Mouse (Mus musculus): ENCODE measurements around the gene Macrod1.

Macrod1 gene

DNA sequence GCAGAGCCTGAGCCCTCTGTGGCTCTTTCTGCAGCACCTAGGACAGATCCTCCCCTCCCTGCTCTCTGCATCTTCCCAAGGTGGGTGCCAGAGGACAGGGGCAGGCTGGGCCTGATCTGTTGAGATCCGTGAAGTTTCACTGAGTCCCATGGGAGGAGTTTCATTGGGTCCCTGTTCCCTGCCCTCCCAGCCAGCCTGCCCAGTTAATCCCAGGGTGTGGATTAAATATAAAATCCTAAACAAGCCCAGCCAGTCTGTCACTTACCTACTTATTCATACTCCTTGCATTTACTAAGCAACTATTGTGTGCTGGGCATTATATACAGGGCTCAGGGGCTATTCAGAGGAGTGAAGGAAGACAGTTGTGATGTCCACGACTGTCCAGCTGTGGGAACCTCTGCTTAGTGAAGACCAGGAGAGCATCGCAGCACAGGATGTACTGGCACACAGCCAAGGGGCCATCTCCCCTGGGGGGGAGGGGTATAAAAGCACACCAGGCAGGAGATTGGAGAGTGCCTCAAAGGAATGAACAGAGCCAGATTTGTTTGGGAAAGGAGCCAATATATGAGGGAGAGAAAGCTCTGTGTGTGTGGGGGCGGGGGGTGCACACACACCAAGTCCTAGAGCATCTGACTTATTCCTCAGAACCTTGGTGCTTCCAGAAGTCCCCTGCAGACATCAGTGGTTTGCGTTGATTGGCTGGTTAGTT lies 85.8 kb downstream of the Macrod1 start:
- DNase-seq = no peak

DNA sequence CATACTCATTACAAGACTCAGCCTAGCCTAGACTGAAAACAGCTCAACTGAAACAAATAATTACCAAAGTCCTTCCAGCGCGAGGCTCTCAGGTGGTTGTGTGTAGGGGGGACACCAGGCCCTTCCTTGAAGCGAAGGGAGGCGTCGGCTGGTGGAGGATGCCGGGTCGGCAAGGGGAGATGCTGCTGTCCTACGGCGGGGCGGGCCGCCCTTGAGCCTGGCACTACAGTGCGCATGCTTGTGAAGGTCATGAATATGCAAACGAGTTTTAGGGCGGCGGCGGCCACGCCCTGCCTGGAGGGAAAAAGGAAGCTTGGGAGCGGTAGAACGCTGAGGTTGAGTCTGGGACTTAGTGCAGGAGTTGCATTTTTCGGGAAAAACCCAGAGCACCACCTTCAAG lies 87.2 kb downstream of the Macrod1 start:
- DNase-seq = peak; percentile 71 to 77

DNA sequence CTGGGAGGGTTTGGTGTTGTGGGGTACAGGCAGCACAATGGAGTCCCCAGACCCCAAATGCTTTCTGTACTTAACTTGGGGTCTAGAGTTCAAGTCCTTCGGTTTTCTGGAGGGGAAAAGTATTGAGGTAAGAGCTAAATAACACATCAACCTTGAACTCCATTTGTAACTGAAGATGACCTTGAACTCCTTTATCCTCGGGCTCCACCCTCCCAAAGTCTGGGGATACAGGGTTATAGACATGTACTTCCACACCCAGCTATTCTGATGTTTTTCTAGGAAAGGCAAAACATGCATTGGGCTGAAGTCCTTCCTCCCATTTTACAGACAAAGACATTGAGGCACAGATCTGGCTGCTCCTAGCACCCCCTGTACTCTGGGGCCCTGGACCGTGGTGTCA lies 87.8 kb downstream of the Macrod1 start:
- DNase-seq = no peak

DNA sequence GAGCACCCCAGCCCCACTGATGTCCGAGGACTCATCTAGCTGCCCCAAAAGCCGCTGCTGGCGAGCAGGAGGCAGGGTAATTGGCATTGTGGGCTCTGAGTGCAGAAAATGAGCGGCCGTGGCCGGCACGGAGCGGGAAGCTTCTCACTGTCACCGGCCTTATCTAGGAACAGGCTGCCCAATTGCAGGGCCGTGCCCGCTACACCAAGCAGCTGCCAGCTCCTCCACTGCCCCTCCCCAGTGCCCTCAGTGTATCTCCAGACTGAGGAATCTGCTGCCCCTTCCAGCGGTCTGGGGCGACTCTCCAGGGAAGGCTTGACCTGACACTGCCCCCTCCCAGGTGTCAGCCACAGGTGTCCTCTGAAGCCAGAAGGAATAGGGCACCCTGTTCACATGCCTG lies 89.8 kb downstream of the Macrod1 start:
- DNase-seq = no peak

DNA sequence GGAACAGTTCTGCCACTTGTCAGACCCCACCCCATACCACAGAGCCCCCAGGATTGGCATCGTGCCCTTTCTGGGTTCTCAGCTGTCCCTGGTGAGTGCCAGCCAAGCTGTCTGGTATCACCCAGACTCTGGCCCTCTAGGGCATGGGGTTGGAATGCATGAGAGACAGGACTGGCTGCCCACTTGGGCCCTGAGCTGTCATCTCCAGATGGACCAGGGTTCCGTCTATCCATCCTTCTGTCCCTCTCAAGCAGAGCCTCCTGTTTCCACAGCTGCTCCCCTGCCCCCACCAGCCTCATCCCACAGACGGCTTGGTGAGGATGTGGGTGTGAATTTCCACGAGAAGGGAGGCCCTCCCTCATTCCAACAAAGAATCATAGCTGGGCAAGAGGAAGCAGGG lies 91.5 kb downstream of the Macrod1 start:
- no peak for DNase-seq

DNA sequence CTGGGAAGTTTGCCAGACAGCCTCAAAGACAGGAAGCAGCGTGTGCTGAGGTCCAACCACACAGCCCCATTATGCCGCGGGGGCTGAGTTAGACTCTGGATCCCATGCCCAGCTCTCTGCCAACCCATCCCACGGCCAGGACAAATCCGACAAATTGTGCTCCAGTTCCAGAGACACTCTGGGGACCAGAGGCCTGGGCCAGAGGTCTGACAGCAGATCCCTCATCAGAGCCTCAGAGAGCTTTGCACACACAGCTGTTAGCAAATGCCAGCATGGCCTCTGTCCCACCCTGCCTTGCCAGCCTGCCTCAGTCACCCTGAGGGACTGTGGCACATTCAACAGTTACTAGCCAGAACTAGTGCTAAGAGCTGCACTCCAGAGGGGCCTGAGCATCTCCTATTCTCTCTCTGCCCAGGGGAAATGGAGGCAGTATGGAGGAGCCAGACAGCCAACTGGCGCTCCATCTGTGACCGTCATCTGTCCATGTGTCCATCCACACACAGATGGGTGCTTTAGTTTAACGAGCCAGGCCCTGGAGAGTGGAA lies 92.0 kb downstream of the Macrod1 start:
- no peak for DNase-seq

DNA sequence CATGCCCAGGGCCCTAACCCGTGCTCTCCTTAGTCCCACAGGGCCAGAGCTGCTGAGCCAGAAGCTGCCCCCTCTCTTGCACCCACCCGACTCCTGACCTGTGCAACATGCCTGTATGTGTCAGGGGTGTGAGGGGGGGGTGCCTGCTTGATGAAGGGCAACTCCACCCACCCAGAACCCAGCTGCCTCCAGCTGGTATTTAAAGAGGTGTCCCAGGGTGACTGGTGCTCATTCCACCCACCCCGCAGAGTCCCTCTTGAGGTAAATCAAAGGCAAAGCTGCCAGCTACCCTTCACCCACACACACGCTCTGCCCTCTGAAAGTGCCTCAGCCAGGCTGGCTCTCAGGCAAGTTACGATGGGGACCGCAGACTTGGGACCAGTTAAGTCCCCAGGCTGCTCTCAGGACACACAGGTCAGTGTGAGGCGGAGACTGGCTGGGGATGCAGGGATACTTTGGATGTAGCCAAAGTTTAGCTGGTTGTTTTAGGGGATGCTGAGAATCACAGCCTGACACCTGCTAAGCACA lies 92.6 kb downstream of the Macrod1 start:
- no peak for DNase-seq

DNA sequence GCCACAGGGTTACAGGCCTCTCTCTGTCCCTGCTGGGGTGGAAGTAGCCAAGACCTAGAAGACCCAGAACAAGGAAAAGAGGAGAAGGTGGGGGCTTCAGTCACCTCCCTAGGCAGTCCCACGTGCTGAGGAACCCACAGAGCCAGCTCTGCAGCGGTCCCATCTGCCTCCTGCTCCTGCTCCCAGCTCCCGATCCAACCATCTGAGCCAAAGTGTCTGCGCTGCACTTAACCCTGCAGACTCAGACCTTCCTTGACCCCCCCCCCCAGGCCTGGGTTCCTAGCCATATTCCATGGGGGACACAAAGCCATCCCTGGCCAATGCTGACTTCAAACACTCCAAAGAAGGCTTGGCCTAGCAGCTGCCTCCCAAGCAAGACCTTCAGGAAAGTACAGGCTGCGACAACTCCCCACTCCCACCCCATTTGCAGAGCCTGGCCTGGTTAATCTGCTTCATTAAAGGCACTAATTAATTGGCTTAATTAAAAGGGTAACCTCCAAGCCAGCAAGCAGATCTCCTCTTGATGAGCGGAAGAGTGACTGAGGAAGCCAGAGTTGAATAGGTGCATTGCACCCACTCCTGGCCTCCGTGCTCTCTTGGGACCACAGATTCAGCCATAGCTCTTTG lies 94.8 kb downstream of the Macrod1 start:
- no peak for DNase-seq

DNA sequence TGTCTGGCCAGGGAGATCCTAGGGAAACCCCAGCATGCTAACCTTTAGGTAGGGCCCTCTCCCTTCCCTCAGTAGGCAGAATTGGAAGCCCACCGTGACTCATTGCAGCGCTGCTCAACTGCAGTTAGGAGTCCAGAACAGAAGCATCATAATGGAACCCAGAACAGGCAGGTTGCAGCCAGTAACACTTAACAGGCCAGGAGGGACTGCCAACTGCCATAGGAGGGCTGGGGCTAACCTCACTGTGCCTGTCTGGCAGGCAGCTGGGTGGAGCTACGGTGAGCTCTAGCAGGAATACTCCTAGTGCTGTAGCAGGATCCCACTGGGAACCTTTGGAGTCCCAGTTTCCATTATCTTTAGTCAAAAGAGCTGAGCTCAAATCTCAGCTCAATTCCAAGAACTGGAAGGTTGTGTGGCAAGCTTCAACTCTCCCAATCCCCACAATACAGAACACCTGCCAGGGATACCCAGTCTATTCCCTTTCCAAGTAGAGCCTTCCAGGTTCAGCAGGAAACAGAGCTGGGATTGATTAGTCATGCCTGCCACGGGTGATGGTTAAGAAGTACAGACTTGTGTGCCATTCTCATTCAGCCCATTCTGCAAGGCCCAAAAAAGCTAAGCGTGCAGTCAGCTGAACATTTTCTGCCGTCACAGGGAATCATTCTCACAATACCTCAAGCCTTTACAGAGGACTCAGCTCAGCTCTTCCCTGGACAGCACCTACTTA lies 95.5 kb downstream of the Macrod1 start:
- no peak for DNase-seq

DNA sequence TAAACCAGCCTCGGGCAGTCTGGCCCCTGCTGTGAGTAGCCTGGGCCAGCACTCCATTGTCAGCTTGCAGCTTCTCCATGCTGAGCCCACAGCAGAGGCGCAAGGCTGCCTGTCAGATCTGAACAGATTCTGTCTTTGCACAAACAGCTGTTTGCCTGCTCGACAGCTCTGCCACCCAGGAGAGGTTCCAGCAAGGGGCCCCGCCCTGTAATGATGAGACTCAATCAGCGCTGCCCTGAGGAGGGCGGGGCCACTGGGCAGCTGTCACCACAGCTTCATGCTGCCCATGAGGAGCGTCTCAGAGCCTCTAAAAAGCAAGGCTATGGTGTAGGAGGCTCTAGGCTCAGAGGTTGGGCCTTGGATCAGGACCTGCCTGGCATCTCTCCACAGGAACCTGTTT lies 96.6 kb downstream of the Macrod1 start:
- peak in 1 of 2 experiments; percentile 62 for DNase-seq

DNA sequence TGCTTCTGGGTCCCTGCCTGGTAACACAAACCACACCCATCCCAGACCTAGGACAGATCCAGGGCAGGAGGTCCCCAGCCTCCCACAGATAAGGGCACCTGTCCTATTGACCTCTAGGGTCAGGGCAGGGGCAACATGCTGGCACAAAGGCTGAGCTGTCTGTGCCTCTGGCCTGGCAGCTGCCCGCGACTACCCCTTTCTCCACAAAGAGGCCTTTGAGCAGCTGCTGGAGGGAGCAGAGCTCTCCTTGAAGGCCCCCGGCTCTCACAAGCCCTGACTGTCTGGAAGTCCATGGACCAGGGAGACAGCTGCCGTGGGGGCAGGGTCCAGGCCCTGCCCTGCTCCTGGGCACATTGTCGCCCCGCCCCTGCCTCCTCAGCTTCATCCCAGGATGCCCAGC lies 98.6 kb downstream of the Macrod1 start:
- no peak for DNase-seq

DNA sequence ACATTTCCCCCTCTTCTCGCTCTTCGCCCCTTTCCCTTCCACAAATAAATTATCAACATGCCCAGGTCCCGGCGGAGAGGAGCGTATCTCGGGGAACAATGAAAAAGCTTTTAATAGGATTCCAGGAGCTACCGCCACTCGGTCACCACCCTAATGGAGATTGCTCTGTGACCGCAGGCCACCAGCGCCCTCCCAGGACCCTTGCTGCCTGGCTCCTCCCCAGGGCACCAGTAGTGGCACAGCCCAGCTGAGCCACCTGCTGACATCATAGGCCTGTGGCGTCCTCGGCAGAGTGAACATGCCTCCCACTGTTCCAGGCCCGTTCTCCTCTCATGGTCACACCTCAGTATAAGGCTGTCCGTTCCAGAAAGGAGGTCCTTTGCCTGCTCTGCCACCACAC lies 101.1 kb downstream of the Macrod1 start:
- DNase-seq = no peak

DNA sequence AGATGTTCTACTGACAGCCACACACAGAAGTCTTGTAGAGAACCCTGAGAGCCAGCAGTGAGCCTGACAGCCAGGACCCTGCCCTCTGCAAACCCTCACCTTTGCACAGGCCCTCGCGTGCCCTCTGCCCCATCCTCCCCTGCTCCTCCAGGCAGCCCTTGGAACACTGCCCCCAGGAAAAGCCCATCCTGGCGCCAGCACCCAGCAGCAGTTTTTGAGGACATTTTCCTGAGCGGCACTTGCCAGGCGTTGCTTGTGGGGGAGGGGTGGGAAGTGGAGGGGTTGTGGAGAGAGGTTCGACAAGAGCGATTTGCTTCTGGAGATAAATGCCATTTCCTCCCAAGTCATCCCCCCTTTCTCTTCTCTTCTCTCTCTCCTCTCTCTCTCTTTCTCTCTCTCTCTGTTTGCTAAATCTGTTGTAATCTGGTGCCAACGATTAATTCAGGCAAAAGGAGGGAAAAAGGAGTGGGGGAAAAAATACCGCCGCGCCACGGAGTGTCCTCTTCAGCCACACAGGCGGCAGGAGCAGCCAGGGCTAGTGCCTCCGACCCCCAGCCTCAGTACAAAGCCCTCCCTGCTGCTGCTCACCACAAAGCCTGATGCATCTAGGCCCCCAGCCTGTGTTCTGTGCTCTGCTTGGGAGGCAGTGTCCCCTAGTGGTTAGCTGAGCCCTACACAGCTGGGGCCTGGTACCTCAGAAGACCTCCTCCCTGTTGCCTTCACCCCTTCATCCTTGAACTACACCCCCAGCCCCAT lies 103.7 kb downstream of the Macrod1 start:
- peak; percentile 47 to 49 for DNase-seq

DNA sequence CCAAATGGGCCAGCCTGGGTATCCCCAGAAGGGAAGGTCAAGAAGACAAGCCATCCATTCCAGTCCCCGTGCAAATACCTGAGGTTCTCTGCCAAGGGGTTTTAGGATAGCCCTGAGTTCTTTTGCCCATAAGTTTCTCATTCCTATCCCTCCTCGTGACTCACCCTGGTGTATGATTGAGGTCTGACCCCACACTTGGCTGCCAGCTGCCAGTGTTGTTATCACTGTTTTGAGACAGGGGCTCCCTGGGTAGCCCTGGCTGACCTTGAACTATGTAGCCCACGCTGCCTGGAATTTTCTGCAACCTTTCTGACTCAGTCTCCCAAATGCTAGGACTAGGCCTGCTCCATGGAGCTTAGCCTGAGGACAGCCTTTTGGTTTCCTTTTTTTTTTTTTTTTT lies 104.5 kb downstream of the Macrod1 start:
- DNase-seq = no peak

DNA sequence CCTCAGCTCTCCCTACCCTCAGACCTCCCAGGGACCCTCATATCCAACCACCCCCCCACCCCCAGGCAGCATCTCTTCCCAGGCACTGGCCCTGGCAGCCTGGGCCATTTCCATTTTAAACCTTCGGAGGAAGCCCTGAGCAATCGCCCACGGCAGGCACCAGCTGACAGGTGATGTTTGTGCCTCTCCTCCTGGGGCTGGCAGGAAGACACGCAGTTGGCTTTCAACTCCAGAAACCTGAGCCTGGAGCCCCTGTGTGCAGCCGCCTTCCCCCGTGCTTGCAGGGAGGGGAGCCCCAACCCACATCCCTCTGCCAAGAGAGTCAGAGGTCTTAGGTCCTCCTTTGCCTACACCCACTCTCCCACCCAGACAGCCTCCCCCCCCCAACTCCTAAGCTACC lies 107.6 kb downstream of the Macrod1 start:
- no peak for DNase-seq

DNA sequence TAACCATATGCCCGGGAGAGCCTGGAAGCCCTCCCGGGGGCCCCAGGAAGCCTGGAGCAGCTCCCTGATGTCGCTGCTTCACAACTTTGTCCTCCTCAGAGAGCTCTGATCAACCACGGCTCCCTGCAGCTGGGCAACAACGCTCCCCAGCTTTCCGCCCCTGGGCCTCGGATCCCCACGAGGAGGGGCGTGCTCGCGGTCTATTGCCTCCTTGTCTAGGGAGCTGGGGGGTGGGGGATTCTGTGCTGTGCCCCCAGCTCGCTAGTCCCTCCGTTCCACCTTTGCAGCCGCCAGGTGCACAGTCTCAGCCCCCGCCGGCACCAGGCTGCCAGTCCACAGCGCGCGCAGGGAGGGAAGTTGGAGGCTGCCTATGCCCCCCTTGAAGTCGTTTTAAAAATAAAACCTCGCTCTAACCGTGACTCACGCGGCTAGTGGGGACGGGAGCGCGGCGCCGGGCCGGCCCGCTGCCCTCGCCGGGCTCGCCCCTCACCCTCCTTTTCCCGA lies 108.3 kb downstream of the Macrod1 start:
- no peak for DNase-seq

DNA sequence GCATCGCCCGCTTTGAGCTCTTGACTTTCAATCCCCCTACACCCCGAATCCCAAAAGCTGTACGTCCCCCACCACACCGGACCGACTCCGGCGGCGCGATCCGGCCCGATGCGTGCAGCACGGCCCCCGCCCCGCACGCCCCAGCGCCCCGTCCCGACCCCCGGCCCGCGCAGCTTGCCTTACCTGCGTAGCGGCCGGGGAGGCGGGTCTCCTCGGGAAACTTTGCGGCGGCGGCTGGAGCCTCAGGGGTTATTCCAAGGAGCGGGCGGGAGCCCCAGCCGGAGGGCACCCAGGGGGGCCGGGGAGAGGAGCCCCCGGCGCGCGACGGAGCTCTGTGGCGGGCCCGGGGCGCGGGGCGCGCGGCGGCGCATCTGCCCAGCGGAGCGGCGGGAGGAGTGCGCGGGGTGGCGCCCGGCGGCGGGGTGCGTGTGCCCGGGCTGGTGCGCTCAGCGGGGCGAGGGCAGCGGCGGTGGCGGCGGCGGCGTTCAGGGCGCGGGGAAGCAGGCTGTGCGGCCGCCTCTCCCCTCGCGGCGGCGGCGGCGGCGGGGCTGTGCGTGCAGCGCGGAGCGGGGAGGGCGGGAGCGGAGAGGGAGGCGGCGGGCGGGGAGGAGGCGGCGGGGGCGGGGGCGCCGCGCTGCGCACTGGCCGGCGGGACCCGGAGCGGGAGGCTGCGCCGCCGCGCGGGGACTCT lies 109.0 kb downstream of the Macrod1 start:
- peak in 1 of 2 experiments; percentile 40 for DNase-seq

DNA sequence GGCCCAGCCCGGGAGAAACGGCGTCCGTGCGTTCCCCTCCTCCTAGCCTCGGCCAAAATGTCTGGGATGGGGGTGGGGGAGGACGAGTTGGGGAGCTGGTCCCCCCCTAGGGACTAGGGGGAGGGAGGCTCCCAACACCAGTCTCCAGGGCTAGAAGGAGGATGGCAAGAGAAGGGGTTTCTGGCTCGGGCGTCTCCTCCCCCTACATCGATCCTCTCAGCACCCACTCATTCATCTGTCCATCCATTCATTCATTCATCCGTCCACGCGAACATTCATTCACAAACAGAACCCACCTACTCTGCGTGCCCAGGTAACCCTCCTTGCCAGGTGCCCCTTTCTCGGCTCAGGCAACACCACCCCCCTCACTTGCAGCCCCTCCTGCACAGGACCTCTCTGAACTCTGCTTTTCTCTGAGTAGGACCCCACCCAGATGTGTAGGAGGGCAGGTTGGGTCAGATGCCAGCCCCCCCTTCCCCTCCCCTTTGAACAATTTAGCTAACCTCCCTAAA lies 109.6 kb downstream of the Macrod1 start:
- DNase-seq = no peak

DNA sequence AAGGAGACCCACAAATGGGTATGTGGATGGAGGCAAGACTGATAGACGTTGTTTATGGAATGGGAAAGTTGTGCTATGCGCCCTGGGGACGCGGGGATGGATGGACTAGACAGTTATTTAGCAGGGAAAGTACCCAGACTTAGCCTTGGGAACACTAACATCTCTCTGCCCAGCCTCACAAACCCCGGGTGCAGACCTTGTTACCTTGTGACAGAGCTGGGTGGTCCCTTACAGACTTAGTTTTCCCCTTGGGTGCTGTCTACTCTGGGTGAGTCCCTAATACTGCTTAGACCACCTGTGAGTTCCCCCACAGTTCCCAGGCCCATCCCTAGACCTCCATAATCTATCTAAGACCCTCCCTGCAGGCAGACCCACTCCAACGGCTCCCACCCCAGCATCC lies 110.2 kb downstream of the Macrod1 start:
- DNase-seq = no peak

DNA sequence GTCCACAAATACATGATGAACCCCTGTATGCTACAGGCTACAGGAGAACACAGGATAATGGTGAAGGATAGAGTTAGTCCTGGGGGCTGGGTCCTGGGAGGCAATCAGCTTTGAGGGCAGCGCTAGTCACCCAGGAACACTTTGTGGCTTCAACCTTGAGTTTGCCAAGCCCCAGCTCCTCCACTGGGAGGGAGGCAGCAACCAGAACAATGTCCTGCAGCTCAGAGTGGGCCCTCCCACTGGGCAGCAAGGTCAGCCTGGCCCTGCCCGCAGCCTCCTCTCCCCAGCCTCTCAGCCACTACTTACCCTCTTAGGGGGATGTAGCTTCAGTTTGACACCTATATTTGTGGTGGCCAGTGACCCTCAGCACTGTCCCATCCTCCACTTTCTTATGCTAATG lies 111.8 kb downstream of the Macrod1 start:
- no peak for DNase-seq

DNA sequence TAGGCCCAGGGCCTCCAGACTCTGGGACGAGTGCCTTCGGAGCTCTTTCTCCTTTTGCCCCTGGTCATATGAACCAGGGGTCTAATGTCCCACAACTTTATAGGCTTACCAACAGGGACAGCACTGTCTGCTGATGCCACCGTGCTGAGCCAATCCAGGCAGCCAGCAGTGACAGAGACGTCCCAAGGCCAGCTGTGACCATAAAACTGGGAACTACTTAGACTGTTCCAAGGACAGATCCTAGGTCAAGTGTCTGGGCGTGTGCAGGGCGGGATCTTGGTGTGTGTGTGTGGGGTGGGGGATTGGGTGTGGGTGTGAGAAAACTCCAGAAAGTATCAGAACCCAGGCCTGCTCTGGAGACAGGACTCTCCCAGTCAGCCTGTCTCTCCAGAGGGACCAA lies 114.3 kb downstream of the Macrod1 start:
- DNase-seq = no peak

DNA sequence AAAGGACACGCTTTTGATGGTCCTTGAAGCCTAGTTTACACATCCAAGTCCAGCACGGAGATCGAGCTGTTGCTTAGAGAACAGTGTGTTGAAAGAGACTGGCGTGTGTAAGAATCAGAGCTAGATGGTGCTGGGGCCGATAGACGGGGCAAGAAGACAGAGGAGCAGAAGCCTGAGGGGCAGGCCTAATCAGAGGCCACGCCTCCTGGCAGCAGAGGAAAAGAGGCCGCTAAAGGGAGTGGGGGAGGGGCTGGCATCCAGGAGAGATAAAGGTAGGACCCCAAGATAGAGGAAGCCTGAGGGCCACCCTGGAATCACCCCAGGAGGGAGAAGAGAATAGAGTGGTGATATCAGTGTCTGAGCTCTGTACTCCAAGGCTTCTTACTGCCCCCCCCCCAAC lies 114.8 kb downstream of the Macrod1 start:
- DNase-seq = no peak

Data from lung, postnatal 4 days (tissue).